Mouse (Mus musculus) liver, postnatal 0 days (tissue): ENCODE measurements around the gene Zfp639.

Experiments
- CTCF ChIP-seq: sonication (generic); IDR thresholded peaks from 2 replicates; pipeline ENCODE4 v1.5.1; 2016; ENCODE audit warnings: antibody characterized with exemption, low read depth
- EP300 ChIP-seq: IDR thresholded peaks from 2 replicates; pipeline ENCODE4 v1.6.1; 2016; ENCODE audit warnings: antibody characterized with exemption, low read depth, mild to moderate bottlenecking

GRCm38 (mm10) chr3:32490076-32490927 lies 19.8 kb upstream of the Zfp639 start:
- TF ChIP-seq CTCF, result no peak
- TF ChIP-seq EP300, result no peak
